Mouse (Mus musculus): ENCODE data around the gene Myt1l. TPM values are rescaled to one million over a fixed set of nuclear protein-coding genes. Genes with fewer than 3 reads are reported as not detected.

Myt1l gene
- polyA plus RNA-seq, 1 experiment: not detected

DNA sequence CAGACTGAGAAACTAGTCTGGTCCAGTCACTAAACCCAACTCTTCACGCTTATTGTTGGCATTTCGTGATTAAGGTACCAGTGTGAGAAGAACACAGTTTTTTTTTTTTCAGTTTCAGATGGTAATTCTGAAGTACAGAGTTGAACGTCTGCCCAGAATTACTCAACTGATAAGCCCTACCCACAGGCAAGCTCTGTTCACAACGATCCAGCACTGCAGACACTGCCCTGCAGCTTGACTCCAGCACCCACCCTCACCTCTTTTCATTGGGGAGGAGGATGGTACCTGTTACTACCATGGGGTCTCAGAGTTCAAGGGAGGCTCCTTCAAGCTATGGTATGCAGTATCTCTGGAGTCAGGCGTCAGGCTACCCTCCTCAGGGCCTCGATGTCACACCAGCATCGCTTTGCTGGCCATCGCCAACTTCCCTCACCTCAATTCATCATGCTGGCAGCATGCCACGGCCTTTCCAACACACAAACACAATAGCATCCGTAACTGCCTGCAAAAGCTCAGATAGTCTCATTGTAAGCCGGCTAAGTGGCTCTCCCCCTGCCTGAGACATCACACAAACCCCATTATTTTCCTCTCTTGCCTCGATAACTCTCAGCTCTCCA is 281.5 kb downstream of the Myt1l start:
- 48% methylated on average over 12 of the region's 12 CpGs for WGBS
- no peak for DNase-seq
- H3K4me3 ChIP-seq (ENCODE audit: insufficient read depth, low read depth, low read length): no peak overlapping the region
- no peak overlapping the region for H3K27ac ChIP-seq (ENCODE audit: insufficient read depth, low read depth, low read length)
- no peaks in the 10 kb centered on the region; the same call in 1 of the 2 replicates for H3K27me3 ChIP-seq (replicated peaks; ENCODE audit: control insufficient read depth, insufficient read depth, low read length)
- TF ChIP-seq CTCF (conservative IDR thresholded peaks at IDR 0.05; ENCODE audit: insufficient read depth, insufficient read length, low read depth, low read length) (no peak), POLR2A (IDR thresholded peaks at IDR 0.05; ENCODE audit: low read depth, low read length) (no peak)
- no peaks in the 10 kb centered on the region for H3K36me3 ChIP-seq (ENCODE audit: control insufficient read depth, insufficient read depth, low read length)
- H3K4me1 ChIP-seq (ENCODE audit: control insufficient read depth, insufficient read depth, low read length): no peaks in the 10 kb centered on the region

DNA sequence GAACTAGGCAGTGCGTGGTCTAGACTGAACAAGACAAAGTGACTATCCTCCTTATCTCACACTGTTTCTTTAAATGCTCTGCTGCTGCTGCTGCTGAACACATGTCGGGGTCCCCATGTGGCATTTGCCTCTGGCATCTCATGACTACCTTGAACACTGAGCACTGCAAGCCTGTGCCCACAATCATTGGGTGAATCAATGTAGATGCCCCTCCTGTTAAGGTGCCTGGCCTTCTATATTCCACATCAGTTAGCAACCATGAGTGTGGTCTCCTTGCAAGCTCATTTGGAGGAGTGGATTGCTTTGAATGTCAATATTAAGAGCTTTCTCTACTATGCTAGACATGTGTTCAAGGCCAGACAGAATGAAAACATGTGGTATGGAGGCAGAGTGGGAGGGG is 287.3 kb downstream of the Myt1l start:
- no peak for DNase-seq
- 71% methylated on average over 2 of the region's 2 CpGs for WGBS
- no peaks in the 10 kb centered on the region for H3K36me3 ChIP-seq (ENCODE audit: control insufficient read depth, insufficient read depth, low read length)
- H3K27ac ChIP-seq (ENCODE audit: insufficient read depth, low read depth, low read length): no peak overlapping the region
- no peak for TF ChIP-seq POLR2A (IDR thresholded peaks at IDR 0.05; ENCODE audit: low read depth, low read length)
- no peak for TF ChIP-seq CTCF (conservative IDR thresholded peaks at IDR 0.05; ENCODE audit: insufficient read depth, insufficient read length, low read depth, low read length)
- H3K4me1 ChIP-seq (ENCODE audit: control insufficient read depth, insufficient read depth, low read length): no peaks in the 10 kb centered on the region
- no peak overlapping the region for H3K4me3 ChIP-seq (ENCODE audit: insufficient read depth, low read depth, low read length)
- no peaks in the 10 kb centered on the region for H3K27me3 ChIP-seq (replicated peaks; ENCODE audit: control insufficient read depth, insufficient read depth, low read length)

DNA sequence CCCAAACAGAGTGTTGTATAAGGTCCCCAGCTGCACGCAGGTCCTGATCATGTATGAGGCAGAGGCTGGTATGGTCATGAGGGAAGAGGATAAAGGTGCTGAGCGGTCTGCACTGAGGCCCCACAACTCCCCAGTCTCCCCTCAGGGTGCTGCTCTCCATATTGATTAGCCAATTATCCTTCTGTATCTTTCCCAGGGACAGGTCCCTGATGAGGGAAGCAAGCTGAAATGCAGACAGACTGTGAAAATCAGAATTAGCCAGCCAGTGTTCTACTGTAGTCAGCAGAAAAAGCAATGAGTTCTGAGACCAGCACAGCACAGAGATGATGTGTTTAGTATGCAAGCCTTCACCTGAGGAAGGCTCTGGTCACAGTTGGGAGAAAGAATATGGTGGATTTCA is 287.9 kb downstream of the Myt1l start:
- 85% methylated on average over 2 of the region's 2 CpGs for WGBS
- Histone ChIP-seq H3K4me3 (ENCODE audit: insufficient read depth, low read depth, low read length) (no peak overlapping the region), H3K36me3 (ENCODE audit: control insufficient read depth, insufficient read depth, low read length) (no peaks in the 10 kb centered on the region), H3K27ac (ENCODE audit: insufficient read depth, low read depth, low read length) (no peak overlapping the region), H3K27me3 (replicated peaks; ENCODE audit: control insufficient read depth, insufficient read depth, low read length) (no peaks in the 10 kb centered on the region), H3K4me1 (ENCODE audit: control insufficient read depth, insufficient read depth, low read length) (no peaks in the 10 kb centered on the region)
- DNase-seq: no peak
- TF ChIP-seq CTCF (conservative IDR thresholded peaks at IDR 0.05; ENCODE audit: insufficient read depth, insufficient read length, low read depth, low read length): no peak
- no peak for TF ChIP-seq POLR2A (IDR thresholded peaks at IDR 0.05; ENCODE audit: low read depth, low read length)

- Histone ChIP-seq H3K27ac (ENCODE audit: insufficient read depth, low read depth, low read length) (no peak overlapping the region), H3K4me1 (ENCODE audit: control insufficient read depth, insufficient read depth, low read length) (no peaks in the 10 kb centered on the region), H3K4me3 (ENCODE audit: insufficient read depth, low read depth, low read length) (no peak overlapping the region), H3K27me3 (replicated peaks; ENCODE audit: control insufficient read depth, insufficient read depth, low read length) (no peaks in the 10 kb centered on the region), H3K36me3 (ENCODE audit: control insufficient read depth, insufficient read depth, low read length) (no peaks in the 10 kb centered on the region)
- 28% methylated on average over 6 of the region's 6 CpGs for WGBS
- DNase-seq: no peak
- TF ChIP-seq CTCF (conservative IDR thresholded peaks at IDR 0.05; ENCODE audit: insufficient read depth, insufficient read length, low read depth, low read length): no peak
- no peak for TF ChIP-seq POLR2A (IDR thresholded peaks at IDR 0.05; ENCODE audit: low read depth, low read length)
Measured at GRCm38 (mm10) chr12:29816761-29817160, 288.6 kb downstream of the Myt1l start.

DNA sequence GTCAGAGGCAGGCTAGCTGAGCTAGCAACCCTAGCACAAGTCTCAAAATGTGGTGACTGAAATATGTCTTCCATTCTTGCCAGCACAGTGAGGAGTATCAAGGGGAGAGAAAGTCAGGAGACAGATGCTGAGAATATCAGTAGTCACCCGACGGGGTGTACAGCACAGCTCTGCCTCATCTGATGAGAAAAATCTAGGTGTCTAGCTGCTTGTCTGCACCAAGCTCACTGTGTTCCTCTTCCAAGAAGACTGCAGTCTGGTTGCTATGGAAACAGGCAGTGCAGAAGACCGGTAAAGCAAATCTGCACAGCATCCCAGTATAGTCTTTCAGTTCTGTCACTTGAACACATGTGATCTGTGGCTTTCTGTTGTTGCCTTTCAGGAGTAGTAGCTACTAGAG is 294.0 kb downstream of the Myt1l start:
- TF ChIP-seq CTCF (conservative IDR thresholded peaks at IDR 0.05; ENCODE audit: insufficient read depth, insufficient read length, low read depth, low read length): no peak
- no peak for TF ChIP-seq POLR2A (IDR thresholded peaks at IDR 0.05; ENCODE audit: low read depth, low read length)
- H3K4me1 ChIP-seq (ENCODE audit: control insufficient read depth, insufficient read depth, low read length): no peaks in the 10 kb centered on the region
- no peak overlapping the region for H3K4me3 ChIP-seq (ENCODE audit: insufficient read depth, low read depth, low read length)
- WGBS: 65% methylated on average over 3 of the region's 3 CpGs
- H3K36me3 ChIP-seq (ENCODE audit: control insufficient read depth, insufficient read depth, low read length): no peaks in the 10 kb centered on the region
- no peaks in the 10 kb centered on the region for H3K27me3 ChIP-seq (replicated peaks; ENCODE audit: control insufficient read depth, insufficient read depth, low read length)
- no peak for DNase-seq
- no peak overlapping the region for H3K27ac ChIP-seq (ENCODE audit: insufficient read depth, low read depth, low read length)

DNA sequence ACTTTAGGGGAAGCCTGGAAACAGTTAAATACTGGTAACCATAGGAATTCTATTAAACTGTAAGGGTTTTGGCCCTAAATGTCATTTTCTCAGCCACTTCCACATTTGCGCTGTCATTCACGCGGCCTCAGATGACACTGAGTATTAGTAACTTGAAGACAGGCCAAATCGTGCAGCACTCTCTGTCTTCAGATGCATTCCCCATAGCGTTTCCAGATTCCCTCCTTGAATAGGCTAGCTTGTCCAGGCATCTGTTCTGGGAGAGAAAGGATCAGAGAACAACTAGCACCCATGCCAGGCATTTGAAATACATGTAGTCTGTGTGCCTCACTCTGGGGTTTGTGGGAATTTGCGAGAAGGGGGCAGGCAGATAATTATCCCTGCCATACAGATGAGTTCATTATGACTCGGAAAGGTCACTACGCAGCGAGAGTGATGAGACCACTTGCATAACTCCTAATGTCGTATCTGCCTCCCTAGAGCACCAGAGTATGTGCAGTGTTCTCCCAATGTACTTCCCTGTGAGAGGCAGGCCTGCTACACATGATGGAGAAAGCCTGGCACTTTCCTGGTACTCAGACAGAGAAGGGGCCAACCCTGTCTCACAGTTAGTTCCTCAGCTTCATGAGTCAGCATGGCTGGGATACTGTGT is 295.7 kb downstream of the Myt1l start:
- no peak overlapping the region for H3K4me3 ChIP-seq (ENCODE audit: insufficient read depth, low read depth, low read length)
- 83% methylated on average over 10 of the region's 10 CpGs for WGBS
- H3K36me3 ChIP-seq (ENCODE audit: control insufficient read depth, insufficient read depth, low read length): no peaks in the 10 kb centered on the region
- no peaks in the 10 kb centered on the region for H3K4me1 ChIP-seq (ENCODE audit: control insufficient read depth, insufficient read depth, low read length)
- H3K27me3 ChIP-seq (replicated peaks; ENCODE audit: control insufficient read depth, insufficient read depth, low read length): no peaks in the 10 kb centered on the region
- no peak for TF ChIP-seq CTCF (conservative IDR thresholded peaks at IDR 0.05; ENCODE audit: insufficient read depth, insufficient read length, low read depth, low read length)
- no peak for TF ChIP-seq POLR2A (IDR thresholded peaks at IDR 0.05; ENCODE audit: low read depth, low read length)
- no peak overlapping the region for H3K27ac ChIP-seq (ENCODE audit: insufficient read depth, low read depth, low read length)
- no peak for DNase-seq

GRCm38 (mm10) chr12:29830571-29830970 is 302.4 kb downstream of the Myt1l start:
- Histone ChIP-seq H3K27me3 (replicated peaks; ENCODE audit: control insufficient read depth, insufficient read depth, low read length) (no peaks in the 10 kb centered on the region), H3K27ac (ENCODE audit: insufficient read depth, low read depth, low read length) (no peak overlapping the region), H3K4me1 (ENCODE audit: control insufficient read depth, insufficient read depth, low read length) (no peaks in the 10 kb centered on the region), H3K36me3 (ENCODE audit: control insufficient read depth, insufficient read depth, low read length) (no peaks in the 10 kb centered on the region), H3K4me3 (ENCODE audit: insufficient read depth, low read depth, low read length) (no peak overlapping the region)
- TF ChIP-seq CTCF (conservative IDR thresholded peaks at IDR 0.05; ENCODE audit: insufficient read depth, insufficient read length, low read depth, low read length): no peak
- TF ChIP-seq POLR2A (IDR thresholded peaks at IDR 0.05; ENCODE audit: low read depth, low read length): no peak
- no peak for DNase-seq

Measured in kidney, adult 2 months (tissue).